Mouse (Mus musculus): ENCODE measurements around the gene Mlh3.

- no peak for TF ChIP-seq CTCF (IDR thresholded peaks at IDR 0.05; ENCODE audit: borderline replicate concordance, control insufficient read depth, extremely low read depth, insufficient read depth, low read length, poor library complexity)
- TF ChIP-seq POLR2A (IDR thresholded peaks at IDR 0.05; ENCODE audit: control insufficient read depth, extremely low read depth, insufficient read depth, low read length, poor library complexity): no peak
Observed at GRCm38 (mm10) chr12:85185810-85186209, 84.6 kb downstream of the Mlh3 start.

Data from thymus, adult 2 months (tissue).